Mouse (Mus musculus) hindbrain, embryonic 11.5 days (tissue): ENCODE data around the gene Gm49416. TPM values are rescaled to one million over a fixed set of nuclear protein-coding genes. Genes with fewer than 3 reads are reported as not detected.
A peak's percentile ranks its signal among the peaks of the same experiment; 100 is the strongest.

Source experiments
- ATAC-seq: fragments of 200-750 bp; cut with Nextera tagmentation; 2 replicates; pipeline ENCODE4 v1.8.0; 2017; ENCODE audit warnings: mild to moderate bottlenecking, moderate TSS enrichment, moderate library complexity; ENCODE audit not compliant: low FRiP score
- DNase-seq: peaks from one replicate; pipeline ENCODE4 v3.0.0-alpha.2; 2015; ENCODE audit warnings: low spot score
- H3K27ac ChIP-seq: fragments of 300-500 bp; sonication (generic); 2 replicates; pipeline ENCODE4 v1.5.1; 2014; ENCODE audit warnings: mild to moderate bottlenecking, low read depth, low read length
- H3K27me3 ChIP-seq: fragments of 300-500 bp; sonication (generic); 2 replicates; pipeline ENCODE4 v1.6.1; 2014; ENCODE audit warnings: mild to moderate bottlenecking, low read length, moderate library complexity, mixed read lengths; ENCODE audit not compliant: control insufficient read depth, insufficient read depth
- H3K36me3 ChIP-seq: fragments of 300-500 bp; sonication (generic); 2 replicates; pipeline ENCODE4 v1.6.1; 2014; ENCODE audit warnings: mild to moderate bottlenecking, low read length, moderate library complexity, mixed read lengths; ENCODE audit not compliant: control insufficient read depth, insufficient read depth
- H3K4me1 ChIP-seq: fragments of 300-500 bp; sonication (generic); replicated peaks from 2 replicates; pipeline ENCODE4 v1.6.1; 2014; ENCODE audit warnings: low read length, mixed read lengths; ENCODE audit not compliant: control insufficient read depth, insufficient read depth
- H3K4me2 ChIP-seq: fragments of 300-500 bp; sonication (generic); replicated peaks from 2 replicates; pipeline ENCODE4 v1.6.1; 2014; ENCODE audit warnings: mild to moderate bottlenecking, low read depth, low read length
- H3K4me3 ChIP-seq: fragments of 300-500 bp; sonication (generic); 2 replicates; pipeline ENCODE4 v1.5.1; 2014; ENCODE audit warnings: low read depth, low read length
- H3K9ac ChIP-seq: fragments of 300-500 bp; sonication (generic); 2 replicates; pipeline ENCODE4 v1.6.1; 2014; ENCODE audit warnings: low read depth, low read length
- H3K9me3 ChIP-seq: fragments of 300-500 bp; sonication (generic); 2 replicates; pipeline ENCODE4 v1.6.1; 2016; ENCODE audit warnings: low read length; ENCODE audit not compliant: control insufficient read depth
- whole genome bisulfite sequencing: fragments of 180-500 bp; shearing (Covaris S2); extraction: QIAGEN DNeasy Blood & Tissue Kit; methylation state at CpG from one replicate; pipeline ENCODE4 v1.1.7; 2014; 5-methylcytosine and 5-hydroxymethylcytosine counted together
- polyA plus RNA-seq: library from polyadenylated mRNA; unstranded; fragments of >200 nt; fragmentation: Nextera tagmentation; extraction: Ambion mirVana; gene quantifications from 2 replicates; pipeline ENCODE4 v1.2.1, GENCODE M21; 2014

The Gm49416 gene
- polyA plus RNA-seq, 1 experiment from 2014 or later: not detected

GRCm38 (mm10) chr19:8940526-8941133 lies 51.9 kb downstream of the Gm49416 start:
- Histone ChIP-seq H3K27me3 (no peaks in the 10 kb centered on the region), H3K36me3 (no peaks in the 10 kb centered on the region), H3K9ac (no peak overlapping the region), H3K9me3 (no peaks in the 10 kb centered on the region), H3K4me2 (no peak overlapping the region; the same call in 1 of the 2 replicates), H3K27ac (peak overlapping the region; percentile 98; the same call in 1 of the 2 replicates), H3K4me3 (peak overlapping the region; percentile 97), H3K4me1 (peaks cover 13% of the 10 kb centered on the region)
- ATAC-seq (no peak), DNase-seq (no peak)
- 80% methylated on average over 15 of the region's 15 CpGs for WGBS

- 32% methylated on average over 10 of the region's 10 CpGs for WGBS
- DNase-seq: no peak
These were observed 52.4 kb downstream of the Gm49416 start for GRCm38 (mm10) chr19:8941136-8941514.

GRCm38 (mm10) chr19:8941515-8942217 lies 52.9 kb downstream of the Gm49416 start, which contains the start of gene Mta2:
Mta2 (plus strand) TSS chr19:8941875.
- under 1% methylated on average over 64 of the region's 64 CpGs for WGBS
- Histone ChIP-seq H3K9ac (peak within 1 kb of the TSS; percentile 100), H3K4me1 (peaks cover 13% of the 10 kb centered on the region), H3K36me3 (0 out of 2 replicates have a peak, but pooled peaks cover 2% of the 10 kb centered on the region), H3K4me2 (peak within 1 kb of the TSS; percentile 64), H3K9me3 (no peaks in the 10 kb centered on the region), H3K27me3 (no peaks in the 10 kb centered on the region), H3K4me3 (peak within 1 kb of the TSS; percentile 97), H3K27ac (peak within 1 kb of the TSS; percentile 98)
- DNase-seq (peak; percentile 98), ATAC-seq (peak; percentile 97)

More at GRCm38 (mm10) chr19:8941136-8941514, 52.4 kb downstream of the Gm49416 start:
- peak overlapping the region; percentile 100 for H3K9ac ChIP-seq
- peak overlapping the region; percentile 97 for H3K4me3 ChIP-seq
- peak overlapping the region; percentile 64 for H3K4me2 ChIP-seq
- no peaks in the 10 kb centered on the region for H3K9me3 ChIP-seq
- ATAC-seq: peak; percentile 55
- no peaks in the 10 kb centered on the region for H3K27me3 ChIP-seq
- H3K27ac ChIP-seq: peak overlapping the region; percentile 98
- 0 out of 2 replicates have a peak, but pooled peaks cover under 1% of the 10 kb centered on the region for H3K36me3 ChIP-seq
- peaks cover 13% of the 10 kb centered on the region for H3K4me1 ChIP-seq

DNA sequence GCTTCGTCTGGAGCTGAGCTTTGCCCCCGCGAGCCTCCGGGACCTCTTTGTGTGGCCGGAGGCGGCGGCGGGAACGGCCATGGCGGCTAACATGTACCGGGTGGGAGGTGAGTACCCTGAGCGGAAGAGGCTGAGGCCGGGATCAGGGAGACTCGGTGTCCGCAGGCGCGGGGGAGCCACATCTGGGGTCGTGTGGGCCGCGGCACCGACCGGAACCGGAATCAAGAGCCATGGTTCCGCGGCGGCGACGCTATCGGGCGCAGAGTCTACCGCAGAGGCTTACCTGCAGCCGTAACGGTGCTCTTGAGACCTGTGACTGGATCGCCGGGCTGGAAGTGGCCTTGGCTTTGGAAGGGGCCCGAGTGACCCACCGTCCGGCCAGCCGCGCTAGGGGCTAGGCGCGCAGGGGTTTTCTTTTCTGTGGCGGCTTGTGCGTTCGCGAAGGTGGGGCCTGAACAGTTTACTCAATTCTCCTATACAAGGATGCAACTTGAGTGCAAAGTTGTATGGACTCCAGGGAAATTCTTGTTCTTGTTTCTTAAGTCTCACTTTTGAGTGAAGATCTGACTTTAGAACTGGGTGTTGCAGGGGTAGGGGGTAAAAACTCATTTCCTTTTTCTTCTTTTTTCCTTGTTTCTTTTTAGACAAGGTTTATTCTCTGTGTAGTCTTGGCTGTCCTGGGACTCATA lies 53.7 kb downstream of the Gm49416 start:
- Histone ChIP-seq H3K9me3 (no peaks in the 10 kb centered on the region), H3K36me3 (peaks cover 8% of the 10 kb centered on the region), H3K4me3 (peak overlapping the region; percentile 97), H3K27me3 (no peaks in the 10 kb centered on the region), H3K4me2 (peak overlapping the region; percentile 64), H3K27ac (peak overlapping the region; percentile 98), H3K9ac (peak overlapping the region; percentile 100), H3K4me1 (peaks cover 13% of the 10 kb centered on the region)
- ATAC-seq (peak; percentile 65), DNase-seq (no peak)
- under 1% methylated on average over 44 of the region's 46 CpGs for WGBS

- no peak overlapping the region for H3K27ac ChIP-seq
- WGBS: 83% methylated on average over 2 of the region's 2 CpGs
These were observed 54.3 kb downstream of the Gm49416 start for GRCm38 (mm10) chr19:8943047-8943446.

GRCm38 (mm10) chr19:8944062-8944461 lies 55.3 kb downstream of the Gm49416 start:
- 71% methylated on average over 5 of the region's 5 CpGs for WGBS
- ATAC-seq (no peak), DNase-seq (no peak)
- H3K9me3 ChIP-seq: no peaks in the 10 kb centered on the region
- H3K27ac ChIP-seq: 0 out of 2 replicates have a peak overlapping the region, but pooled peaks have one; percentile 10
- no peak overlapping the region for H3K9ac ChIP-seq
- peaks cover 16% of the 10 kb centered on the region for H3K36me3 ChIP-seq
- H3K4me3 ChIP-seq: no peak overlapping the region
- no peaks in the 10 kb centered on the region for H3K27me3 ChIP-seq
- H3K4me2 ChIP-seq: peak overlapping the region; percentile 17; the same call in 1 of the 2 replicates
- H3K4me1 ChIP-seq: peaks cover 13% of the 10 kb centered on the region

More at GRCm38 (mm10) chr19:8943047-8943446, 54.3 kb downstream of the Gm49416 start:
- peaks cover 13% of the 10 kb centered on the region for H3K4me1 ChIP-seq
- H3K4me2 ChIP-seq: peak overlapping the region; percentile 64
- H3K36me3 ChIP-seq: peaks cover 13% of the 10 kb centered on the region
- no peaks in the 10 kb centered on the region for H3K9me3 ChIP-seq
- DNase-seq: no peak
- no peak for ATAC-seq
- H3K4me3 ChIP-seq: peak overlapping the region; percentile 97
- H3K27me3 ChIP-seq: no peaks in the 10 kb centered on the region
- H3K9ac ChIP-seq: peak overlapping the region; percentile 100

GRCm38 (mm10) chr19:8944750-8945149 lies 56.0 kb downstream of the Gm49416 start:
- Histone ChIP-seq H3K9ac (no peak overlapping the region), H3K4me3 (peak overlapping the region; percentile 8; the same call in 1 of the 2 replicates), H3K27me3 (no peaks in the 10 kb centered on the region), H3K36me3 (peaks cover 19% of the 10 kb centered on the region), H3K9me3 (no peaks in the 10 kb centered on the region), H3K4me2 (no peak overlapping the region), H3K27ac (no peak overlapping the region), H3K4me1 (peaks cover 13% of the 10 kb centered on the region)
- ATAC-seq (no peak), DNase-seq (peak; percentile 85)
- WGBS: 51% methylated on average over 5 of the region's 5 CpGs
